Mouse (Mus musculus) layer of hippocampus, postnatal 25 days (tissue): ENCODE measurements around the gene Hoxd1. TPM values are rescaled to one million over a fixed set of nuclear protein-coding genes. Genes with fewer than 3 reads are reported as not detected.

Source experiments
- DNase-seq, 2 experiments: peaks; one replicate each; pipeline ENCODE4 v3.0.0; 2022; ENCODE audit warnings: mixed read lengths in 2 of 2, low spot score in 1 of 2; ENCODE audit errors: extremely low spot score in 1 of 2
- total RNA-seq, 2 experiments: library from RNA; stranded (reverse); gene quantifications; 2 replicates each; pipeline ENCODE4 v1.2.3; 2021

The Hoxd1 gene
- total RNA-seq, 2 experiments from 2014 or later = 0.20 to 0.26 TPM

DNA sequence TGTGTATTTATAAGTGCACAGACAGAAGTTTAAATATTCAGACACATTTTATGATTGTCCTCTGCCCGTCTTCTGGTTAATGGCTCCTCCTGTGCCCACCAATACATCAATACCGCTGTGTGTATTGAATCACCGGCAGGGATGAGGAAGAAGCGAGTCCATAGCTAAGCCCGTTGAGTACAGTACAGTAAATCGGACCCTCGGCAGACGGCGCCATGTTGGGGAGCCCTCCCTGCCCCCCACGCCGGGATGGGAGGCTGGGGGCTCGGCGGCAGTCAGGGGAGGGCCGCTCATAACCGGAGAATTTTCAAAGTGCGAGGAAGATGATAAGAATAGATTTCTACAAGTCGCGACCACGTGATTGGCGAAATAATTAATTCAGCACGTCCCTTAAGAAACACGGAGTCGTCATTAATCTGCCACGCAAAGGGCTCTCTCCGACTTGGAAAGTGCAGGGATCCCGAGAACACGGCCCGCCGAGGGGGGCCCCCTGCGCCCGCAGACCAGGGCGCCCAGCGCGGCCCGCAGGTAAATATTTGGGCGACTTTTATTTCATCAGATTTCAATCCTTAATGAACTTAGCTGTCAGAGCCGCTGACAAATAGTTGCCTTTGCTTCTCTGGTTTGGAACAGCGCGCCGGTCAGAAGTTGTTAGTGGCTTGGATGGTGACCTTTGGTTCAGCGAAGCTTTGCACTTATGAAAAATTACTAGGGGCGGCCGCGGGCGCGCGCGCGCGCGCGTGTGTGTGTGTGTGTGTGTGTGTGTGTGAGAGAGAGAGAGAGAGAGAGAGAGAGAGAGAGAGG is 30.1 kb upstream of the Hoxd1 start:
- DNase-seq = no peak

DNA sequence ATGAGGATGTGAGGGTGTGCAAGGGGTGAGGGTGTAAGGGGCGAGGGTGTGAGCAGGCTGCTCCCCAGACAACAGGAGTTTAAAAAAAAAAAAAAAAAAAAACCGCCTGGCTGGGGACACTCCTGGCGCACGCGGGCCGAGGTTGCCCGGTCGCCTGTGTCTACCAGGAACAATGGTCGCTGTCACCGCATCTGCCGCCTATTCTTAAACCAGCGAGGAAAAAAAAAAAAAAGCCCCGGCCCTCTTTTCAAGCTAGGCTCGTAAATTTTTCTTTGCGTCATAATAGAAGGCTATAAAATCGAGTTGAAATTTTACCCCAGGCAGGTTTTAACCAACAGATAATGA is 29.5 kb upstream of the Hoxd1 start:
- no peak for DNase-seq

DNA sequence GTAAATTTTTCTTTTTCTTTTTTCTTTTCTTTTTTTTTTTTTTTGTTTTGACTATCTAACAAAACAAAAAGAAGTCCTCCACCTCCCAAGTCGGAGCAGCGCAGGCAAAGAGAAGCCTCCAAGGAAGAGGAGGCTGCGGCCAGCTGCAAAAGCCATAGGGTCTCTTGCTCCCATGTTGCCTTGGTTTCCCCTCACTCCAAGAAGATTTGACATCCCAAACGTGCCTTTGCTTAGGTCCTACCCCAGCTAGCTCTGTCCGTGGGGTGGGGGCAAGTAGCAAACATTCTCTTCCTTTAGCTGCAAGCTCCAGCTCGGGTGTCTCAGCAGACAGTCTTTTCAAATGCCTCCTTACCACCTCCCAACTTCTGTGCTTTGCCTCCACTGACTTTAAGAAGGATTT is 29.0 kb upstream of the Hoxd1 start:
- no peak for DNase-seq

DNA sequence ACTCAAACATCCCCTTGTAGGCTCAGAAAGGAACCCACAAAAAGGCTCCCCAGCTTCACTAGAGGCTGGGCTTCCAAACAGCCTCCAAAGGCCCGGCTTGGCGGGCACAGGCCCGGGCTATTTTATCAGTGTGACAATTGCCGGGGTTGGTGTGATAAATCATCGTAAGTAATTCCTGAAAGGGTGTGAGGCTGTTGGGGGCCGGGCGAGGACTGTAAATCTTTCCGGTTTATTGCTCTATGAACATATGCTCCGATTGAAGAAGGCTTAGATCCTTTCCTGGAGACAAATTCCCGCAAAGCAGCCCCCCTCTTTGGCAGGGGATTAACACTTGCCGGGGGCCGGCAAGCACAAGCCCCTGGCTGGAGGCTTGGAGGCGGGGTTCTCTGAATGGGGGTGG is 28.3 kb upstream of the Hoxd1 start:
- no peak for DNase-seq

DNA sequence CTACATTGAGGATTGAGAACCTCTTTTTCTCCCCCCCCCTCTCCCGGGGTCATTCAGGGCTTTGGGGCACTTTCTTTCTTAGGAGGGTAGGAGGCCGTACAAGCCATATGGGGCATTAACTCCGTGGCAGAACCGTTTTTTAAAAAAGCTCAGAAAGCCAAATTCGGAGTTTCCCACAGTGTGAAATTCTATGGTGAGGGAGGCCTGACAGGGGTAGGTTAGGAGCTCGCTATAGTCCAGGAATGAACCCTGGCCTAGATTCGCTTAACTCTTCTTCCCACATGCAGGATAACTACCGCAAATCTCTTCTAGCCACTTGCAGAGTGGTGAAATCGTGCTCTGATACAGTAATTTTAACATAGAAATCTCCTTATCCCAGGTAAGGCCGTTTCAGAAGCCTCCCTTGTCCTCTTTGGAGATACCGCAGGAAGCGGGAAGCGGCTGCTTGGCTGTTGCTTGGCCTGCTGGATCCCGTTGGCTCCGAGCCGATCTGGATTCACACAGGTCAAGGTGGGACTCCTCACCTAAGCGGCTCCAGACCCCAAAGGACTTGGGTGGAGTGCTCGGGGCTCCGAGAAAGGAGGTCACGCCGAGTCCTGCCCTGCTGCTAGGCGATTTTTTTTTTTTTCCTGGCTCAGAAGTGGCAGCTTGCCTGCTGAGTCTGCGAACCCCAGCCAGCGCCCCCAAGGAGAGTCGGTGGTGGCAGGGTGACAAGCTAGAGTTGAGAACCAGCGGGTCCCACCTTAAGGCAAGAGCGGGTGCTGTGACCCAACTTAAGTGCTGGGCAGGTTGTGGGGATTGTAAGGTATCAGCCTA is 27.6 kb upstream of the Hoxd1 start:
- DNase-seq = no peak

DNA sequence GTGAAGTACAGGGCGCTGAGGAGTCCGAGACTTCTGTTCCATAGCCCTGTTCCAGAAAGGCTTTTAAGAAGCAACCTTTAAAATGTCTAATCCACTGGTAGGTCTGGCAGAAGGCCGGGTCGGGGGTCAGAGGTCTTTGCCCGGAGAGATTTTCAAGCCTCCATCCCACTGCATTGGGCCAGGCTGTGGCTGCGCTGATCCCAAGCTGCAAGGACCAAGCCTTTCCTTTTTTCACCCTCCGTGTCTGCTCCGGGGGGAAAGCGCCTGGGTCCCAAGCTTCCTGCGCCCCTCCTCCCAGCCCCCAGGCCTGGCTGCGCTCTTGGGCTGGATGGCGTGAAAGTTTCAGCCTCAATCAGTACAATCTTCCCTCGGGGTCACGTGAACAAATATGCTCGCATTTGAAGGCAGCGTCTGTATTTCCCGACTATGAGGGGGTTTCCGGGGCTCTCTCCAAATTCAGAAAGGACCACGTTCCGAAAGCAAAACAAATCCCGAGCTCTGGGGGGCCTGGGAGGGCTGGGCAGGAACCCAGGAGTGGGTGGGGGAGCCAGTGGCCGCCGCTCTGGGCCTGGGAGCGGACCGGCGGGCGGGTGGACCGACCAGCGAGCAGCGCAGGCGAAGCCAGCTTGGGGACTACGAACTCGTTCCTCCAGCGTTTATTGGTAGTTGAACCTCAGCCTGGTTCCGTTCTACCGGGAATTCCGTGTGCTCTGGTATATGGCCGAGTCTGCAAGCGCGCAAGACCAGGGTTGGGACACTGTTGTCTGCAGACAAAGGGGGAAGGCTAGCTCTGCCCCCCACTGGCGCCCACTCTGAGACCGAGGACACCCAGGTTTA is 26.7 kb upstream of the Hoxd1 start:
- no peak for DNase-seq

DNA sequence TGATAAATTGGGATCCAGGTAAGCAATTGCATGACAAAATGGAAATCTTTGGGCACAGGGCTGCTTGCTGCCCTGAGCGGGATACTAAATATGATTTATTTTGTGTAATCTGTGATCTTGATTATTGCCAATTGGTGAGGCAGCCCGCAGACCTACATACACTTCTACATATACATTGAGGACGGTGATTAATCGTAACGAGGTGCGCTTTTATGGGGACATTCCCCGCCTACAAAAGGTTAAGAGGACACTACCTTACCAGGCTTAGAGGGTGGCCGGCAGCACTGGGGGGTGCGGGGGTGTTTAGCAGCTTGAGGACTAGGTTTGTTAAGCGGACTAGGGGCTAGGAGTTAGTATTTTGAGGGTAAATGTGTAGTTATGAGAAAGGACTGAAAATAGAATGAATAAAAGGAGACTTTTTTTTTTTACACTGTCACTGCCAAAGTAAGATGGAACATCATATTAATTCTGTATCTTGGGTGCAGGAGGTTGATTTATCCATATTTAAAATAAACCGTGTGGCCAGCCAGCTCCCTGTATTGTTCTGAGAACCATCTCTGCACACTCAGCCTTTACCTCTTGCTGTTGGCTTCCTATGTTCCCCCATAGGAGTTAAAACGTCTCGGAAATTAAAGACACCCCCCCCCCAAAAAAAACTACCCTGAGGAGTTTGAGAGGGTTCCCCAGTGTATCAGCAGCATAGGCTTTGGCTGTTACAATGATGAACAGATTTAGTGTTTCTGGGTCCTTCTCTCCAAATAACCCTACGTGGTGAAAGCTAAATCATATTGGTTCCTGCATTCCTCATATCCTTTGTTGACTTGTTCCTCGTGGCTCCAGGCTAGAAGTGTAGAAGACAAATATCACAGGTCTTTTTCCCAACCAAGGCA is 25.8 kb upstream of the Hoxd1 start:
- DNase-seq = no peak

DNA sequence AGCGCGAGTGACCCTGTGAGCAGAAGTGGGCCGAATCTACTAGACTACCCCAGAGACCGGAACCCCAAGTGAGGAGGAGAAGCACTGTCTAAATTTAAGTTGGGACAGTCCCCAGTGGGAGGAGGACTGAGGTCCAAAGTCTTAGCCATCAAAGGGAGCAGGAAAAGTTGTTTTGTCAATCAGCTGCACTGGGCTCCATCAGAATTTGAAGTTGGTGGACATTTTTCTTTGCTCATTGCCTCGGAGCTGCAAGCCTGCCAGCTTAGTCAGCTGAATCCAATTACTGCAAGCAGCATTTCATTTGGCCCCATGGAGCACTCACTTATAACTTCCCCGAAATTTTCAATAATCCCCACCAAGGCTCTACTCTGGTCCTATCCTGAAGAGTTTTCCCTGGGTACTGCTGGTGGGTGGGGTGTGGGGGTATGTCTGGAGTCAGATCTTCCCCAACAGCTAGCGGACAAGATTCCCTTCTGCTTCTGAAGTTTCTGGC is 25.2 kb upstream of the Hoxd1 start:
- no peak for DNase-seq

DNA sequence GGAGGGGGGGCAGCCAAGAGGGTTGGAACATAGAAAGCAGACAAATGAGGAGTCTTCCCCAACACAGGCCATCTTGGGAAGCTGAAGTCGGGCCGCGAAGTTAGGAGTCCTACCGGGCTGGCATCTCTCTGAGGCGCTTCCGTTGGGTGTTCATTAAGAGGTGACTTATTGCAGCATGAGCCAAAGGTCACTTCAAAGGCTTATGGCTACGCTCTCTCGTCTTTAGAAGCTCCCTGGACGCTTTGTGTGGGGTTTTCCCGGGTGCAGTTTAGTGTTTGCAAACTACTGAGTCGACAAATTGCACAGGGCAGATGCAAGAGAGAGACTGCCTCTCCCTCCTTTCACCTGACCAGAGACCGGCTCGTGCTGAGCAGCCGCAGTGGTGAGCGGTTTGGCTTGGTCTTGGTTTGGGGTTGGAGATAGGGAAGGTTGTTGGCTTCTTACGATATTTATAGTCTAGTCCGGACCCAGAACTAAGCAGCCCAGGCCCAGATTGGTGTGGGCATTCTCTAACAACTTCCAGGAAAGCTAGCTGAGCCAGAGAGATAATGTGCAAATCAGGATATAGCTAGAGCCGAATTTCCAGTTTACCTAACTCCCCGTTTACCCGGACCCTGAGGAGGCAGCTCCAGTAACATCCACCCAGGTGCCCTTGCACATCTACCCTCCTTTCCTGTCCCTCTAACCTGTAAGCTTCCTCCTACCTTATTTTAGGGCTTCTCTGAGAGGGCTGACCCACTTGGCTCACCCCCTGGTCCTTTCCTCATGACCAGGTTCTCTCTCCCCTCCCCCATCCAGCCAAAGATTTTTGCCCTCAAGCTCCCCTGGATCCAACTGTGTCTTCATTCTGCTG is 23.9 kb upstream of the Hoxd1 start:
- DNase-seq = no peak

DNA sequence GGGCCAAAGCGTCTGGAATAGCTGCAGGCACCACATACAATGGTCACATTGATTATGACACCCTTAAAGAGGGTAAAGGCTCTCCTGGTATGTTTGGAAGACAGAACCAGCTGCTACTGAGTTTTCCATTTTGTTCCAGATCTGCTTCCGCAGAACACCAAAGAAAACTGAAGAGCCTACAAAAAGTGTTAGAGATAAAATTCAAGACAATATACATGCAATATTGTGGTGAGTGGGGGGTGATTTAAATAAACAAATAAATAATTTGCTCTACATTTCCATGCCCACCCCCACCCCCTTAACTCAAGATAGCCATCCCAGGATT is 23.3 kb upstream of the Hoxd1 start:
- no peak for DNase-seq

DNA sequence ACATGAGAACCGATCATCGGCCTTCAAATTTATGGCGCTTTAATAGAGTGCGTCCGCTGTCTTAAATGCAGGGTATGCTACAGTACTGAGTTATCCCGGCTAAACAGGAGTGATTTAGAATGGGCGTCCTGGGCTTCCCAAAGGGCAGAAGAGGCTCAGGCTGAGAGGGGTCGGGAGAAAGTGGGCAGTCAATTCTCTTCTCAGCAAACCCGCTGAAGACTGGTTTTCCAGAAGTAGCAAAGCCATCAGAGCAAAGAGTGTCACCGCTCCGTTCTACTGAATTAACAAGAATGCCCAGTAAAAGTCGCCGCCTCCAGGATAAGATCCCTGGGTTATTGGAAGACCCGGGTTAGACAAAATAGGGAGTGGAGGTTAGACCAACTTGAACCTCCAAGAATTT is 22.9 kb upstream of the Hoxd1 start:
- DNase-seq = no peak

DNA sequence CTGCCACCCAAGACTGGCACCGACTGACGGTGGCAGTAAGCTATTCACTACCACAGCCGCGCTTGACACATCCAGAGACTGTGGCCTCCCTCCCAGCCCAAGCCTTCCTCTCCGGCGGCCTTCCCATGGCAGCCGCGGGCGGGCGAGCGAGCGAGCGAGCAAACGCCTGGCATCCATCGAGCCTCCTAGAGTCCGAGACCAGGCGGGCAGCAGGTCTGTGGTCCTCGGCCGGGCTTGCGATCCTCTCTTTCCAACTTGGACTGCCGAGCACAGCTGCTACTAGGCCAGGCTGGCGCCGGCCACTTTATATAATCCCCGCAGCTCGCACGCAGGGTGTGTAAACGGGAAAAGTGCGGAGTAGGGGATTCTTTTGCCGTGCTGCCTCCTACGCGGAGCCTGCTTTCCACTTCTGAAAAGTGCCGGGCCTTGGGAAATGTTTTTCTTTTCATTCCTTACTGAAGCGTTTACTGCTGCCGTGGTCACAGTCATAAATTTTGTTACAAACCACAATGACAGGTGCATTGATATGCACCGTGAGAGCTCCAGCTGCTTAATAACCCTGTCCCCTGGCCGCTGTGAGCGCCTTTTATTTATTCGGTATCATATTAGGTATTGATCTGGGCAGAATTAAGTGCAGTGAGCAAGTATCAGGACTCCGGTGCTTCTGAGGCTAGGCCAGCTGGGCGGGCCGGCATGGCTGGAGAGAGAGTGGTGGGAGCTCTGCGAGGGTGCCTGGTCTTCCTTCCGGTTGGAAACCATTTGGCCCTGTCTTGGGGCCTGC is 22.3 kb upstream of the Hoxd1 start:
- no peak for DNase-seq

DNA sequence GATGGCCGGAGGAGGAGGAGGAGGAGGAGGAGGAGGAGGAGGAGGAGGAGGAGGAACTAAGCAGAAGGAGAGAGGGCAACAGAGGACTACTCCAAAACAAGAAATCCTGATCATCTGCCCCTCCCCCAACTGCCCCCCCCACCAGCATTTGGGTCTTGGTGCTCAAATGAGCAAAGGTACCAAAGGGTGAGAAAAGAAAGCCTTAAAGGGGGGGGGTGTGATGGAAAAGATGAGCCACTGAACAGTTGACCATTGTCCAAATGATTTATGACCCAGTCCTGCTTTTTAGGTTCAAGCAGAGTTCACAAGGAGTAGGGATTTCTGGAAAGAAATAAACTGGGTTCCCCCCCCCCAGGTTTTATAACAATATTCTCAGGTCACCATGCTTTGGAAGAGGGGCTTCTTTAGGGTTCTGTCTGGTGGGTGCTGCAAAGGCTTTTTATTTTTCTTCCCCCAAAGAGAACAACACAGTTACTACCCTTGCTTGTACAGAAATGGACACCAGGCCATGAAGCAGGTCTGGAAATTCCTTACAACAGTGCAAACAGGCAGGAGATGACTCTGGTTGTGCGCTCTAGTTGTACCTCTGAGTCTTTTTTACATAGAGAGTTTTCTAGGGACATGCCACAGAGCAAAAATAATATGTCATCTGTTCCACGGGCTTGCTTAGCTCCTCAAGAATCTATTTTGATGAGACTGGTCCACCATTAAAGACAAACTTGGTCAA is 21.4 kb upstream of the Hoxd1 start:
- DNase-seq = no peak

DNA sequence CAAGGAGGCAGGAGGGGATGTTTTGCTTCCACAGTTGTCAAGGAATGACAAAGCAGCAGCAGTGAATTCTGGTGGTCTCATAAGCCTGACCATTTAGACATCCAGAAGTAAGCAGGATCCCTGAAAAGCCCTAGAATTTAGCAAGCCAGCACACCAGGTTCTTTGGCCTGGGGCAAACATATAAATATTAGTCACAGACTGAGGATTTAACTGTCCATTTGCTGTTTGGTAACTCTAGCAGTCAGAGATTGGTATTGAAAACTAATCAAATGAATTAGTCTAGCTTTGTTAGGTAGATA is 20.9 kb upstream of the Hoxd1 start:
- DNase-seq = no peak

DNA sequence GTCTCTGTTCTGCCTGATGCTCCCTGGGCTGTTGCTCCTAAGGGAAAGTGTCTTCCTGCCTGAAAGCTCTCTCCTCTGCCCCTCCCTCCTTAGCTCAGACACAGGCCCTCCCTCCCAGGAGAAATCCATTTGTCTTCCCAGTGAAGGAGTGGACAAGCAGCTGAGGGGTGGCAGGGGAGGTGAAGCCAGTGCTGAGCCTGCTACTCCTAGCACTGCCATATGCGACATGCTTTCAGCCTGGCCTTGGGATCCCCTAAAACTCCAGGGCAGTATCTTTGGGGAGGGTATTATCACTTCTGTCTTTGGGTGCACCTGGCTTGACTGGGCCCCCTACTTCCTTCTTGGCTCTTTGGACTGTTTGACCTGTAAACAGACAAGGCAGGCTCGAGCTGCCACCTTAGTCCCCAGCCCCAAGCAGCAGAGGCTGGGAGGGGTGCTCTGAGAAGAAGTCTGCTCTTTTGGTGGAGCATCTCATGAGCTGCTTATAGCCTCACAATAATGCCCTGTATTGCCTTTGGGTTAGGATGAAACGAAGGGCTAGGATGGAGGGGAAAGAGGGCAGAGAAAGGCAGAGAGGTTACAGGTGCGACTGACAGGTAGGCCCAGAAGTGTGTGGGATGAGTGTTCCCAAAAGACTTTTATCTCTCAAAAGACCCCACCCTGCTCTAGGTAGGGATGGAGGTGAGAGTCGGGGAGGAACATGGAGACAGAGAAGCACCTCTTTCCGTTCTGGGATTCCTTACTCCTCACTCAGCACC is 17.1 kb upstream of the Hoxd1 start:
- DNase-seq = no peak

DNA sequence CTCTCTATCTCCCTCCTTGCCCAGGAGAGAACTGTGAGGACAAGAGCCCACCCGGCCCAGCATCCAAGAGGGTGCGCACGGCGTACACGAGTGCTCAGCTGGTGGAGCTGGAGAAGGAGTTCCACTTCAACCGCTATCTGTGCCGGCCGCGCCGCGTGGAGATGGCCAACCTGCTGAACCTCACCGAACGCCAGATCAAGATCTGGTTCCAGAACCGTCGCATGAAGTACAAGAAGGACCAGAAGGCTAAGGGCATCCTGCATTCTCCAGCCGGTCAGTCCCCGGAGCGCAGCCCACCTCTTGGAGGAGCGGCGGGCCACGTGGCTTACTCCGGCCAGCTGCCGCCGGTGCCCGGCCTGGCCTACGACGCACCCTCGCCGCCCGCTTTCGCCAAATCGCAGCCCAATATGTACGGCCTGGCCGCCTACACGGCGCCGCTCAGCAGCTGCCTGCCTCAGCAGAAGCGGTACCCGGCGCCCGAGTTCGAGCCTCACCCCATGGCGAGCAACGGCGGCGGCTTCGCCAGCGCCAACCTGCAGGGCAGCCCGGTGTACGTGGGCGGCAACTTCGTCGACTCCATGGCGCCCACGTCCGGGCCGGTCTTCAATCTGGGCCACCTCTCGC is 16.4 kb upstream of the Hoxd1 start:
- no peak for DNase-seq

DNA sequence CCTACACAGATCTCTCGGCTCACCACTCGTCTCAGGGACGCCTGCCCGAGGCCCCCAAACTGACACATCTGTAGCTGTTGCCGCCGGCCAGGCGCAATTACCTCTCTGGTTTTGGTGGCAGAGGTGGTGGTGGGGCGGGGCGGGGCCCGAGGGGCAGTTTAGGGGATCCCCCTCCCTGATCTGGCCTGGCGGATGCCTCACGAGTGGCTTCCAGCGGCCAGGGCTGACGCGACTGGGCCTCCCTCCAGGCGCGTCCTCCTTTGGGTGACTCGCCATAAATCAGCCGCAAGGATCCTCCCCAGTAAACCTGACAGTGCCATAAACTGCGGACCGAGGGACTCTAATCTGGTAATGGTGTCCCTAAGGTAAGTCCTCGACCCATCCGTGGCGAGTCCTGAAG is 15.8 kb upstream of the Hoxd1 start:
- no peak for DNase-seq
